Mouse (Mus musculus): ENCODE measurements around the gene Gm17571. TPM values are rescaled to one million over a fixed set of nuclear protein-coding genes. Genes with fewer than 3 reads are reported as not detected.
A peak's percentile ranks its signal among the peaks of the same experiment; 100 is the strongest.

Gm17571 gene
- polyA plus RNA-seq, 1 experiment from 2014 or later, result not detected

- DNase-seq (ENCODE audit: low spot score) (no peak), ATAC-seq (replicated peaks; ENCODE audit: low FRiP score, low read depth) (no peak)
- H3K4me2 ChIP-seq (ENCODE audit: low read length), result no peak overlapping the region
- H3K4me1 ChIP-seq (replicated peaks; ENCODE audit: insufficient read depth, low read length), result peaks cover 16% of the 10 kb centered on the region; the same call in 1 of the 2 replicates
- WGBS, result 40% methylated on average over 1 of the region's 1 CpGs
- H3K36me3 ChIP-seq (ENCODE audit: insufficient read depth, low read length), result no peaks in the 10 kb centered on the region
- H3K9ac ChIP-seq (ENCODE audit: low read depth, low read length), result no peak overlapping the region
- H3K9me3 ChIP-seq (replicated peaks; ENCODE audit: low read length), result no peaks in the 10 kb centered on the region
- H3K27me3 ChIP-seq (ENCODE audit: insufficient read depth, low read length), result no peaks in the 10 kb centered on the region
- no peak overlapping the region for H3K27ac ChIP-seq
- no peak overlapping the region for H3K4me3 ChIP-seq (replicated peaks; ENCODE audit: low read depth, low read length)
- no peak for TF ChIP-seq CTCF (IDR thresholded peaks at IDR 0.05; ENCODE audit: low read depth)
These were observed 39.4 kb upstream of the Gm17571 start for GRCm38 (mm10) chr9:13485914-13486313.

- WGBS, result 48% methylated on average over 12 of the region's 12 CpGs
- ATAC-seq (replicated peaks; ENCODE audit: low FRiP score, low read depth) (no peak), DNase-seq (ENCODE audit: low spot score) (peak; percentile 50)
- H3K9ac ChIP-seq (ENCODE audit: low read depth, low read length), result no peak overlapping the region
- H3K27ac ChIP-seq, result peak overlapping the region; percentile 62
- no peaks in the 10 kb centered on the region for H3K27me3 ChIP-seq (ENCODE audit: insufficient read depth, low read length)
- no peaks in the 10 kb centered on the region for H3K36me3 ChIP-seq (ENCODE audit: insufficient read depth, low read length)
- peak overlapping the region; percentile 28; the same call in 1 of the 2 replicates for H3K4me2 ChIP-seq (ENCODE audit: low read length)
- no peak overlapping the region for H3K4me3 ChIP-seq (replicated peaks; ENCODE audit: low read depth, low read length)
- no peaks in the 10 kb centered on the region for H3K9me3 ChIP-seq (replicated peaks; ENCODE audit: low read length)
- no peak for TF ChIP-seq CTCF (IDR thresholded peaks at IDR 0.05; ENCODE audit: low read depth)
- peaks cover 23% of the 10 kb centered on the region; the same call in 1 of the 2 replicates for H3K4me1 ChIP-seq (replicated peaks; ENCODE audit: insufficient read depth, low read length)
These were observed 38.0 kb upstream of the Gm17571 start for GRCm38 (mm10) chr9:13484267-13485240.

DNA sequence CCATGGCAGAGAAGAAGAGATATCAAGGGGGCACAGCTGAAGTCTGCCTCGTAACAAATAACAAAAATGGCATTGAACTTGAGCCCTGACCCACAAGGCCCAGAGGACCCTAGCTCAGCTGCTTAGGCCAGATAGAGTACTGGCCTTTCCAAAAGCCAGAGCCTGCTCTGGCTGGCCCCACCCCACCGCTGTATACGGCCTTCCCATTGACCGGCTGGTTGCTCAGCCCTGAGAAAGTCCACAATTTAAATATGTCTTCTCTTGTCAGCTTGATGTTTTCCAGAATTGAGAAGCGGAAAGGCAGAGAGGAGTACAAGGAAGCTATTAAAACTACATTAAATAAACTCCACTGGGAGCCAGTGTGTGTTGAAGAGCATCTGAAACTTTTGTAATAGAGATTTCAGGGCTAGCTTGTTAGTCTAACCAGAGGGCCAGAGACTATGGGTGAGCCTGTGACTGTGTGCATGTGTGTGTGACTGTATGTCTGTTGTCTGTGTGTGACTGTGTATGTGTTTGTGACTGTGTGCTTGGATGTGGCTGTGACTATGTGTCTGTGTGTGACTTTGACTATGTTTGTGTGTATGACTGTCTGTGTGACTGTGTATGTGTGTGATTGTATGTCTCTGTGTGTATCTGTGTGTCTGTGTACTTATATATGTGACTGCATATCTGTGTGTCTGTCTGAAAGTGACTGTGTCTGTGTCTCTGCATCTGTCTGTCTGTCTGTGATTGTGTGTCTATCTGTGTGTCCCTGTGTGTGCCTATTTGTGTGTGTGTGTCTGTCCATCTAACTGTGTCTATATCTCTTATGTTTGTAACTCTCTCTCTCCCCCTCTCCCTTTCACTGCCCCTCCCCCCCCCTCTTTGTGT, 36.9 kb upstream of the Gm17571 start:
- WGBS, result 40% methylated on average over 5 of the region's 5 CpGs
- ATAC-seq (replicated peaks; ENCODE audit: low FRiP score, low read depth), result no peak
- peak; percentile 69 for DNase-seq (ENCODE audit: low spot score)
- TF ChIP-seq CTCF (IDR thresholded peaks at IDR 0.05; ENCODE audit: low read depth), result no peak
- H3K4me1 ChIP-seq (replicated peaks; ENCODE audit: insufficient read depth, low read length), result peaks cover 23% of the 10 kb centered on the region; the same call in 1 of the 2 replicates
- no peak overlapping the region for H3K9ac ChIP-seq (ENCODE audit: low read depth, low read length)
- H3K36me3 ChIP-seq (ENCODE audit: insufficient read depth, low read length), result no peaks in the 10 kb centered on the region
- H3K27me3 ChIP-seq (ENCODE audit: insufficient read depth, low read length), result no peaks in the 10 kb centered on the region
- H3K27ac ChIP-seq, result peak overlapping the region; percentile 31
- H3K4me2 ChIP-seq (ENCODE audit: low read length), result no peak overlapping the region
- H3K9me3 ChIP-seq (replicated peaks; ENCODE audit: low read length), result no peaks in the 10 kb centered on the region
- no peak overlapping the region for H3K4me3 ChIP-seq (replicated peaks; ENCODE audit: low read depth, low read length)

DNA sequence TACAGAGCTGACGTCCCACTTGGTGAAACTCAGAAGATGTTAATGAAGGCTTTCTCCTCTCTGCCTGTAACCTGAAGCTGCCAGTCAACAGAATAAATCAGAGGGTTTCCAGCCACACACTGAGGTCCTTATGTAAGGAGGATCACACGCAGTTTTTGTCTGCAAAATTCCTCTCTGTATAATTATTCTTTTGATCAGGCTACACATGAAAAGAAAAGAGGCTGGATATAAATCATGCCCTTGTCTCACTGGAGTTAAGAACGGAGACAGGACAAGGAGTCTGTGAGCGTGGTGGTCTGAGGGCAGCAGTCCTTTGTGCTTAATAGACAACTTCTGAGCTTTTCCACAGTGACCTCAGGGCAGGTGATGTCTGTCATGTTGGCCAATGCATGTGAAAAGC, 32.7 kb upstream of the Gm17571 start:
- no peak overlapping the region for H3K9ac ChIP-seq (ENCODE audit: low read depth, low read length)
- no peaks in the 10 kb centered on the region for H3K9me3 ChIP-seq (replicated peaks; ENCODE audit: low read length)
- ATAC-seq (replicated peaks; ENCODE audit: low FRiP score, low read depth), result no peak
- H3K36me3 ChIP-seq (ENCODE audit: insufficient read depth, low read length), result no peaks in the 10 kb centered on the region
- DNase-seq (ENCODE audit: low spot score), result peak; percentile 39
- H3K4me3 ChIP-seq (replicated peaks; ENCODE audit: low read depth, low read length), result no peak overlapping the region
- no peak overlapping the region for H3K27ac ChIP-seq
- H3K4me1 ChIP-seq (replicated peaks; ENCODE audit: insufficient read depth, low read length), result peaks cover 23% of the 10 kb centered on the region; the same call in 1 of the 2 replicates
- WGBS, result 13% methylated on average over 4 of the region's 4 CpGs
- H3K27me3 ChIP-seq (ENCODE audit: insufficient read depth, low read length), result no peaks in the 10 kb centered on the region
- no peak for TF ChIP-seq CTCF (IDR thresholded peaks at IDR 0.05; ENCODE audit: low read depth)
- H3K4me2 ChIP-seq (ENCODE audit: low read length), result no peak overlapping the region

DNA sequence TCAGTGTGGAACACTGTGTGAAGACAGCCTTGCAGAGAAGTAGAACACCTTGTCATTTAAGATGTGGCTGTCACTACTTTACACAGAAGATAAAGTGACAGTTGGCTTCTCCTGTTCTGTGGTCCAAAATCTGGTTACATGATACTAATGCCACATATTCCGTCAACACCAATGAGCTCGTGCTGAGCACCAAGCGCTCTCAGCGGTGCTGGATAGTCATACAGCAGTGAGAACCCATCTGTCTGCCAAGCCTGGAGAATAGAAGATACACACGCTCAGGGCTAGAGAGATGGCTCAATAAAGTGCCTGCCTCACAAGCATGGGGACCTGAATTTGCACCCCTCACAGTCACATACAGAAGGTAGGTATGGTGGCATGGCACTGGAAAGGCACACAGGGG, 28.4 kb upstream of the Gm17571 start:
- Histone ChIP-seq H3K4me1 (replicated peaks; ENCODE audit: insufficient read depth, low read length) (0 out of 2 replicates have a peak, but pooled peaks cover 6% of the 10 kb centered on the region), H3K9me3 (replicated peaks; ENCODE audit: low read length) (no peaks in the 10 kb centered on the region), H3K4me3 (replicated peaks; ENCODE audit: low read depth, low read length) (no peak overlapping the region), H3K36me3 (ENCODE audit: insufficient read depth, low read length) (no peaks in the 10 kb centered on the region), H3K4me2 (ENCODE audit: low read length) (no peak overlapping the region), H3K9ac (ENCODE audit: low read depth, low read length) (no peak overlapping the region), H3K27me3 (ENCODE audit: insufficient read depth, low read length) (no peaks in the 10 kb centered on the region), H3K27ac (no peak overlapping the region)
- ATAC-seq (replicated peaks; ENCODE audit: low FRiP score, low read depth) (no peak), DNase-seq (ENCODE audit: low spot score) (no peak)
- no peak for TF ChIP-seq CTCF (IDR thresholded peaks at IDR 0.05; ENCODE audit: low read depth)
- 85% methylated on average over 5 of the region's 5 CpGs for WGBS

DNA sequence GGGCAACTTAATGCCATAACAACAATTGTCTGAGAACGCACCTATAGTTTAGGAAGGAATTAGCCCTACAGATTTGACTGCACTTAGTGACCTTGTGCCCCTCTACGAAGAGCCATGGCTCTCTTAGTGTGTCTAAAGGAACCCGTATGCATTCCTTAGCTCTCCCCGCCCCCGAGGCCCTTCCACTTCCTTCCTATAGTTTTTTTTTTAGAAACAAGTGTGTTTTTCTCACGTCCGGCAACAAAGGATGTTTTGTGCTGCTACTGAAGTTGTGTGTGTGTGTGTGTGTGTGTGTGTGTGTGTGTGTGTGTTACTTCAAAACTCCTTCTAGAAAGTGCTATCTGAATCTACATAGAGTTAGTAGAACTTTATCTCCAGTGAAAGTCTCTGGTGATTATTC, 23.5 kb upstream of the Gm17571 start:
- no peak for TF ChIP-seq CTCF (IDR thresholded peaks at IDR 0.05; ENCODE audit: low read depth)
- WGBS, result 39% methylated on average over 7 of the region's 7 CpGs
- Histone ChIP-seq H3K27me3 (ENCODE audit: insufficient read depth, low read length) (no peaks in the 10 kb centered on the region), H3K36me3 (ENCODE audit: insufficient read depth, low read length) (no peaks in the 10 kb centered on the region), H3K9me3 (replicated peaks; ENCODE audit: low read length) (no peaks in the 10 kb centered on the region), H3K4me1 (replicated peaks; ENCODE audit: insufficient read depth, low read length) (peaks cover 23% of the 10 kb centered on the region; the same call in 1 of the 2 replicates), H3K4me2 (ENCODE audit: low read length) (no peak overlapping the region), H3K4me3 (replicated peaks; ENCODE audit: low read depth, low read length) (no peak overlapping the region), H3K9ac (ENCODE audit: low read depth, low read length) (no peak overlapping the region), H3K27ac (peak overlapping the region; percentile 51; the same call in 1 of the 2 replicates)
- peak; percentile 52 for DNase-seq (ENCODE audit: low spot score)
- ATAC-seq (replicated peaks; ENCODE audit: low FRiP score, low read depth), result no peak

All from kidney, postnatal 0 days (tissue).